Mouse (Mus musculus): Measurements from ENCODE around the gene Cxxc4.
"Not testable (repeated sequence)": the region's sequence is repeated elsewhere in the genome, so short reads cannot be mapped to it uniquely, and the experiment has no call there.

Cxxc4 gene

DNA sequence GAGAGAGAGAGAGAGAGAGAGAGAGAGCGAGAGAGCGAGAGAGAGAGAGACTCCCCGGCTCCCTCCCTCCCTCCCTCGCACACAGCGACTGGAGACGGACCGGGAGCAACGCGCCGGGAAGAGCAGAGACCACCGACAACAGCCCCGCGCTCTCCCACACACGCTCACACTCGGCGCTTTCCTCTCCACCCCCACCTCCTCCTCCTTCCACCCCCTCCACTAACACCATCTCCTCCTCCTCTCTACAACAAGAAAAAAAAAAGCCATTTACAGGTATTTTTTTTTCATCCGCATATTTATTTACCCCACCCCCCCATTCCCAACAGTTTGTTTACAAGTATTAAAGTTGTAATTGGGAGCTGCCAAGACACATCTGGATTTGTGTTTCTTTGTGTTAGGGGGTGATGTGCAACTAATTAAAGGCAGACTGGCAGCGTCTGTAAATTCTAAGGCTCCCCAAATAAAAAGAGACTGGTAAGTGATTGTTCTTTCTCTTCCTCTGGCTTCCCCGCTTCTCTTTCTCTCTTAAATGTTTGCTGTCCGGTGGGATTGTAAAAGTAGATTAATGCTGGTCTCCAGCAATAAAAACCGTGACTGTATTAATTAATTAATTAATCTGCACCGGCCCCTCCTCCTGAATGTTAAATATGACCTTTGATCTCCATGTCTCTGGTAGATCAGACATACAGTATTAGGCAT is at the start of gene Cxxc4:
Gene Cxxc4, plus strand, starts transcription at position 71 of the 699 bp plus-strand sequence.
- no peak for DNase-seq

DNA sequence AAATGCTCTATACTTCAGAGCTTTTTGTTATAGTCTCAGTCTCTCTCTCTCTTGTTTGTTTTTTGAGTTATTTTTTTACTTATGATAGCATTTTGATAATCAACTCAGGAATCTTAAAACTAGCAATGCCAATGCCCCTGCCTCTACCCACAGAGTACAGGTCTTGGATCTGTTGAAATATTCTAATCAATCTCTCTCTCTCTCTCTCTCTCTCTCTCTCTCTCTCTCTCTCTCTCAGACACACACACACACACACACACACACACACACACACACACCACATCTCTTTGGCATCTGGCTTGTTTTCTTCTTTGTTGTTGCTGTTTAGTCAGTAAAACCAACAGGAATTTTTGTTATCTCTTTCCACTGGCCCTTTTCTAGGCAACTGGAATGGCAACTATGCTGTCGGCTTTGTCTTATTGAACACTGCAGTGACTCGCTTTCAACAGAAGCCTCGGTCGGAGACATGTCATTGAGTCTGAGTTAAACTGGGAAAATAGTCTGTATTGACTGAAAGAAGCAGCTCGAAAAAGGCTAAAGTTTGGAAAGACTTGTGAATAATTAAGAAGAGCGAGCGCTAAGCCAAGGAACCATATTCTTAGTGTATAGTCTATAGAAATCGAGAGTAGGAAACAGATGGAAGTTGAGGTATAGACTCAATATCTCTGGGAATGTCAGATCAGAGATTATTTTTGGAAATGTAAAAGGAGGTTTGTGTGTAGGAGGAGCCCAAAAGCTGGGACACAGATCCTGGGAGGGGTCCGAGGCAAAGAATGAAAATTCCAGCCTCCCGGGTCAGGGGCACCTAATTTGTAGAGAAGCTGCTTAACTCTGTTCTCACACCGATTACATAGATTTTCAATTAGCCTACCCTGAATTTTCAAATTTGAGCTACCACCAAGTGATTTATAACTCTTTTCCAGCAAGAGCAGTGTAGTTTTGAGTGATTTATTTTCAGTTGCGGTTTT is 47.0 kb upstream of the Cxxc4 start:
- no peak for DNase-seq

DNA sequence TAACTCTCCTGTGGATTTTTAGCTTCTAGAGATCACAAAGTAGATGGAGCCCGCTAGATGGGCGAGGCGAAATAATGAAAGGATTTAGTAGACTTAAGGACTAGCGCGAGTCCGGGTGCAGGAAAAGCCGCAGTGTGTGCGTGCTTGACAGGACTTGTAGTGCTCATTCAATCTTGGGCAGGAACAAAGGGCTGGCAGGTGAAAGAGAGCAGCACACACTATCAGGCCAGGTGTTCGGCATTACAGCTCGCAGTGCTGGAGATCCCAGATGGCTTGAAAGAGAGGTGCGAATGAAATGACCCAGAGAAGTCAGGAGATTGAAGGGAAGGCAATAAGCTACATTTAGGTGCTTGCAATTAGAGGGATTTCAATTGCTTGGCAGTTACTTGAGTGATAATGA is 46.2 kb upstream of the Cxxc4 start:
- no peak for DNase-seq

DNA sequence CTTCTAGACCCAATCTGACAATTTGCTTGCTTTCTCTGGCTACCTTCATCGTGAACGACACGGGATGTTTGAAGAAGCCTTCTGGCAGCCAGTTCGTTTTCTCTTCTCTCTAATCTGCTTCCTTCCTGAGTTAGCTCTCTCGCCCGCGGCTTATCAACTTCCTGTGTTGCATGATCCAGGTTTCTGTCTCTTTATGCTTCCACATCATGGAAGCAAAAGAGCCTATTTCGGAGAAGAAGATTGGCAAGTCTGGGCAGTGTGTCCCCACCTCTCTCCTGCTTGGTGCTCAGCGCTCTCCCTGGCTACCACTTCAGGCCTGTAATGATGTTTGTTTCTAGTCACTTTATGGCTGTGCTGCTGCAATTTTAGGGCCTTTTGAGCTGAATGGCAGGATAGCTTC is 36.4 kb upstream of the Cxxc4 start:
- DNase-seq: no peak

DNA sequence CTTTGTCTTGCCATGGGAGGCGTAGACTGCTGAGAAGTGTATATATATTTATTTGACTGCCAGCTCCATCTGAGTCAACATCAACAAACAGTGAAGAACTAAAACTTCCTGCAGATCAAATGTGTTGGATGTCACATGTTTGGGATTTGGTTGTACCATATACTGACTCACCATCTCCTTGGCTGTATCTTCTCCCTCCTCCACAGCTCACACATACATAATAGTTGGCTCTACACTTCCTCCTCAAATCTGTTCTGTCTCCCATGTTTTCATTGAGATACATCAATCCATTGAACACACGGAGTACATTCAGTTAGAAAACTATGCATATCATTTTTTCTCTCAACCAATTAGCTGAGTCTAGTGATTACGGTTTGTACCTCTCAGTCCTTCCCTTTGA is 29.7 kb upstream of the Cxxc4 start:
- no peak for DNase-seq

DNA sequence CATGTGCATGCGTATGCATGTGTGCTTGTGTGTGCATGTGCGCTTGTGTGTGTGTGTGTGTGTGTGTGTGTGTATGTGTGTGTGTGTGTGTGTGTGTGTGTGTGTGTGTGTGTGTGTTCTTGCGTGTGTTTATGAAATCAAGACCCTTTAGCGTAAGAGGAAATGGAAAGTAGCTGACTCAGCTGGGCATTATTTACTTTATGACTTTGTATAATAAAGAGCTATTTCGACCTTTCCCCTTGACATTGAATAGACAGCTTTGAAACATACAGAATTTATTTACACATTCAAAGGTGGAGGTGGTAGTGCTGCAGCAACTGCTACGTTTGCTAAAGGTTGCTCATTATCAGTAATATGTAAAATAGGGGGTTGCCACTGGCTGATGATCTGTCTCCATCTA is 25.3 kb upstream of the Cxxc4 start:
- no peak for DNase-seq

DNA sequence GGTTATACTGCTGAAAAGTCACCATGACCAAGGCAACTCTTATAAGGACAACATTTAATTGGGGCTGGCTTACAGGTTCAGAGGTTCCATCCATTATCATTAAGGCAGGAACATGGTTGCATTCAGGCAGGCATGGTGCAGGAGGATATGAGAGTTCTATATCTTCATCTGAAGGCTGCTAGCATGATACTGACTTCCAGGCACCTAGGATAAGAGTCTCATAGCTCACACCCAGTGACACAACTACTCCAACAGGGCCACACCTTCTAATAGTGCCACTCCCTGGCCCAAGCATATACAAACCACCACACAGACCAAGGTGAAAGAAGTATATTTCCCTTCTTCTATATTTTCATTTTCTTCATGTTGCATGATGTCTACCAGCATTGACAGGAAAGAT is 16.4 kb upstream of the Cxxc4 start:
- DNase-seq: not testable (repeated sequence)

DNA sequence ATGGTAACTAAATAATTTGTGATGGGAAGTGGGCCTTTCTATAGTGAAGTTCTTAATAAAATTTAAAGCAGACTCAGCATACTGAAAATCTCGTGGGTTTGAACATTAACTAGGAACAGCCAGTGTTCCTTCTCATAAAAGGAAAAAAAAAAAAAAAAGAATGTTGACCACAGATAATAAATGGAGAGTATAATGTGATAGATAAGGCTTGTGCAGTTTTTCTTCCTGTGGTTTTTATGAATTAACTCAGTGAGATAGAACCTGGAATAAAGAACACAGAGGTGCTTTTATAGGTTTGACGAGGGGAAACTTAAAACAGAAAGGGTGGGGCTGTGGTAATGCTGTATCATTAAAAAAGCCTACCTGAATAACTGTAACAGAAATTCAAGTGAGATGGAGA is 15.3 kb upstream of the Cxxc4 start:
- DNase-seq: no peak

DNA sequence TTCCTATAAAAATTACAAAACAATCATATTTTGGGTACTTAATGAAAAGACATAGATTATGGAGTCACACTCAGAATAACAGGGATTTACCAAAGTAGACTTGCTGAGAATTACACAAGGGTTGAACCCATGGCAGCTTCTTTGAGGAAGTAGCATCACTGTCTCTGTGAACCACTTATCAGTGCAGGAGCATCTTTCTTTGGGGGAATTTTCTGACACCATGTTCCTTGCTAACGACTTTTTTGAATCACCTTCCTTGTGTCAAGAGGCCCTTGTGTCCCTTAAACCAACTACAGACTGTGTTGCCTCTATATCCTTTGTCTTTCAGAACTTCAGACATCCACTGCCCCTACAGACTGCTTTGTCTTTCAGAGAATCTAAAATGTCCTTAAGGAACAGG is 13.7 kb upstream of the Cxxc4 start:
- no peak for DNase-seq

DNA sequence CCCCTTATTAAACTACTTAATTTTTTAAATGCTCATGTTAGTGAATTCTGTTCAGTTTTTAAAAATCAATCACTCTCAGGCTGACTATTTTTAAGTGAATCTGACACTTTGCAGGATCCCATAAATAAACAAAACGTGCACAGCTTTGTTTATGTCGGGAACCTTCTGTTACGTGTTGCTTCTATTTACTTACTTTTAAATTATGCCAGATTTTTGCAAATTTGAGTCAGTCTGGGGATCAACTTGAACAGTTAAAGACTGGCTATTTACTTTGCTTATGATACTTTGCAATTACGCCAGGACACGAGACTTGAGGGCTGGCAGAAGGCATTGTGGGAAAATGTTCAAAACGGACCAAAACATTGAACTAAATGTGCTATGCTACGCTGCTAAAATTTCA is 12.3 kb upstream of the Cxxc4 start:
- no peak for DNase-seq

DNA sequence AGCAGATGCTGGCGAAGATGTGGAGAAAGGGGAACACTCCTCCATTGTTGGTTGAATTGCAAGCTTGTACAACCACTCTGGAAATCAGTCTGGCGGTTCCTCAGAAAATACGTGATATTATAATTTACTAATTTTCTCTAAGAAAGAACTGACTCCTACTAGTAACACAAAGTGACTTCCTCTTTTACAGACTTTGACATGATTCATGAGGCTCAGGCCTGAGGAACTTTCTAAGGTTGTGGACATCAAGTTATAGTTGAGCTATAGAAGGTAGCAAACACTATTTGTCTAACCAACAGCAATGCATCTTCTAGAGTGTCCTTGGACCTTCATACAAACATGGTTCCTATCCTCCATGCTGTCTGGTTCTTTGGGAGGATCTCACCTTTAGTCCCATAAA is 10.4 kb upstream of the Cxxc4 start:
- DNase-seq: no peak

DNA sequence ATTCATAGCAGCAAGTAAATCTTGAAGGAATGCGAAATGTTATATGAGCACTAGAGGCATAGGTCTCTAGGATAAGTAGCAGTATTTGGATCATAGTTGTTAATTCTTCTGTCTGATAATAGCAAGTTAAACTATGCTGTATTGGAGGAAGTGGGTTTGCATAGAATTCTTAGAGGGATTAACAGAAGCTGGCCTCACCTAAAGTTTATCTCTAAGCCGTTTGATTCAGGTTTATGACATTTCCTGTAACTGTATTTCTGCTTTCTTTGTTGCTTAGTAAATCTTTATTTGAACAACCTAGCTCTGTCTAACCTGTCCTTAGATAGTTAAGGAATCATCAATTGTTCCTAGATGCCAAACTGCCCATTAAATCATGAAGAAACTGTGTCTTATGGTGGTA is 3.5 kb upstream of the Cxxc4 start:
- DNase-seq: no peak

DNA sequence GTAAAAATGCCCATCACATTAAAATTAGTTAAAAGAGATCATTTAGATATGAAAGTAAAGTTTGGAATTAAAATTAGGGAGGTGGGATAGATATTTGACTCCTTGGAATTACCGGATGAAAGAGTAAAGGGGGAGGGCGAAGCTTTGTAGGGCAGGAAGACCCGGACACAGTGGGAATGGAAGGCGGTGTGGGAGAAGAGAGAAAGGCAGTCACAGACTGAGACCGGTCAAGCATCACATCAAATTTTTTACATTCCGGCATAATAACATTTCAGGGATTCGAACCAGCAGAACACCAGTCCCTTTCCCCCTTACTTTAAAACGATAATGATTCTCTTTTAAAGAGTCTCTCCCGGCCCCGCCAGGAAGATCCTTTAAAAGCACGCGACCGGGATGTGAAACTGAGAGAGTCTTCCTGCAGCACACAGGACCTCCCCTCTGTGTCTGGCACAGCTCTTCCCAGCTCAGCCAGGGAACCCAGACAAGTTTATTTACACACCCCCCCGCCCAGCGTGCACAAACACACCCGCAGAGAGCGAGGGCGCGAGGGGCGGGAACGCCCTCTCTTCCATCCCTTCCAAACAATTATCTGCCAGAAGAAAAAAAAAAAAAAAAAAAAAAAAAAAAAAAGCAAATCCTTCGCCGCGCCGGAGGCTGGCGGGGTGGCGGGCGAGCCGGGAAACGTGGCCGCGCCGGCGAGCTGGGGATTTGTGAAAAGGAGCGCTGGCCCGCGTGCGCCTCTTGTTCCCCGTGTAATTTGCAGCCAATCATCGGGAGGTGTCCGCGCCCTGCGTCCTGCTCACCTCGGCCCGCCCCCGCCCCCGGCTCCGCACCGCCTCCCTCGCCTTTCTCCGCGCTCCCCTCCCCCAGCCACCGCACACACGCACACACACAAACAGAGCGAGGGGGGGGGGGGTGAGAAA is 532 bp upstream of the Cxxc4 start:
- peak; percentile 82 to 89 for DNase-seq

DNA sequence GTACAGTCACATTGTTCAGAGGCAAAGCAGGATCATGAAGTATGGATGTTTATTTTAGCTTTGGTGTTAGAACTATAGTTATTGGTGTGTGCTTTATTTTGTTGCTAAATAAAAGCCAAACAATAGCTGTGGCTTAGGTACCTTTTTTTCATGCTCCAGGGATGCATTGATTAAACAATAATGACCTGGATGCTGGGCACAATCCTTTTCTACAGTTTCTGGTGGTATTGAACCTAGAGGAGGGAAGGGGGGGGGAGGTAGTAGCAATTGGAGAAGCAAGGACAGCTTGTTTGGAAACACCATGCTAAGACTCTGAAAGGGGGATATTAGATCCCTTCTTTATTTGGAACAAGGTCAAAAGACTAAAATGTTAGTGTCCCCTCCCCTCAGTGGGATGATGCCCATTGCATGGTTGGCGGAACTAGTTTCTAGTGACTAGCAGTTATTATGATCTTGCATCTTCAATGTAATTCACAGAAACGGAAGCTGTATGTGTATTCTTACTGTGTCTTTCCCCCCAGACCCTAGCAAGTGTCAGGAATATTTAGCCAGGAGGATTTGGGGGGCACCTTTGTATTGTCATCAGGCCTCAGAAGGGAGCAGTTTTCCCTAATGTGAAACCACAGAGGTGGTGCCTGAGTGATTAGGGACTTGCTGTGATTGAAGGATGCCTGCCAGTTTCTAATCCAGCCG is 975 bp downstream of the Cxxc4 start:
- DNase-seq: peak in 1 of 2 experiments; percentile 10

DNA sequence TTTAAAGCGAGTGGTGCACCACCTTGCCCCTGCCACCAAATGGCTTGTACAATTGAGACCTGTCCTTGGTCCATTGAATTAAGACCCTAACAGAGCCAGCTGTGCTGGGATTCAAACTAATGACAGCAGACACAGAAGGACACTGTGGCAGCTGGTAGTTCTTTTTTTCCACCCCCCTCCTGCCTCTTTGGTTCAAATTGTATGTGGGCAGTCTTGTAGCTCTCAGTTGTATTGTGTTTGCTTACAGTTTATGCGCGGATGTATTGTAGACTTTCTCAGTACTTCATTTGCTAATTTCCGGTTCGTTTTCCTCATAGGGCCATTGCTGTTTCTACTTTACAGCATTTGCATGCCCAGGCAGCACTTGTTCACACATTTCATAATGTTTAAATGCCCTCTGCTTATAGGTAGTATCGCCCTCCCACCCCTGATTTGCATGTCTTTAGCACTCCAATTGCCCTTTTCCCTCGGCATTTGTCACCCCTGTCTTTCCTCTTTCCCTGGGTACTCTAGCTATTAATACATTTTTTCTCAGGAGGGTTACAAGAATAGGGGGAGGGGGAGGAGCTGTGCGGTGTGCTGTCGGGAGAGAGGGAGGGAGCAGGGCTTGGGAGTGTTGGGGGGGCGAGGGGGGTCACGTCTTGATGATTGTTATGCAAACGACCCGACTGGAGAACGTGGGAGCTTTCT is 2.5 kb downstream of the Cxxc4 start:
- peak in 1 of 2 experiments; percentile 21 for DNase-seq

DNA sequence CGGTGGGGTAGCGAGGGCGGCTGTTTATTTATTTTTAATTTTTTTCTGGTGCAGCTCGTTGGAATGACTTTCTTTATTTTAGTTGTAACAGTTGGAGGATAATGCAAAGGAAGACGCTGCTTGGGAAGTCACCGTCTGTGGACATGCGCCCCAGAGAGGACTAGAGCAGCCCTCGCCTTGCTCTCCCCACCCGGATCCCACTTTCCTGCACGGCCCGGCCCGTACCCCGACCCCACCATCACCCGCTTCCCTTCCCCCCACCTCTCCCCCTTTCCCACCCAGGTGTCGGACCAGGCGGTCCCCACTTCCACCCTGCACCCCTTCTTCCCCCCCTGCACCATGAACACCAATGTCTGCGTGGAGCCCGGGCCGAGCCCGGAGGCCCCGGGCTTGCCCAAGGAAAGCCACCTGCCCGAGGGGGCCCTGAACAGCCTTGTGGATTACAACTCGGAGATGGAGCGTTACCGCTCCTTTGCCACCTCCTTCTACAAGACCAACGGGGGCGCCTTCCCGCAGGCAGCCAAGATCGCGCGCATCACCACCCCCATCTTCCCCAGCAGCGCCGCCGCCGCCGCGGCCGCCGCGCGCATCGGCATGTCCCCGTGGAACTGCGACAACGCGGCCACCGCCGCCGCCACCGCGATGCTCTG is 3.2 kb downstream of the Cxxc4 start:
- peak; percentile 71 to 72 for DNase-seq

DNA sequence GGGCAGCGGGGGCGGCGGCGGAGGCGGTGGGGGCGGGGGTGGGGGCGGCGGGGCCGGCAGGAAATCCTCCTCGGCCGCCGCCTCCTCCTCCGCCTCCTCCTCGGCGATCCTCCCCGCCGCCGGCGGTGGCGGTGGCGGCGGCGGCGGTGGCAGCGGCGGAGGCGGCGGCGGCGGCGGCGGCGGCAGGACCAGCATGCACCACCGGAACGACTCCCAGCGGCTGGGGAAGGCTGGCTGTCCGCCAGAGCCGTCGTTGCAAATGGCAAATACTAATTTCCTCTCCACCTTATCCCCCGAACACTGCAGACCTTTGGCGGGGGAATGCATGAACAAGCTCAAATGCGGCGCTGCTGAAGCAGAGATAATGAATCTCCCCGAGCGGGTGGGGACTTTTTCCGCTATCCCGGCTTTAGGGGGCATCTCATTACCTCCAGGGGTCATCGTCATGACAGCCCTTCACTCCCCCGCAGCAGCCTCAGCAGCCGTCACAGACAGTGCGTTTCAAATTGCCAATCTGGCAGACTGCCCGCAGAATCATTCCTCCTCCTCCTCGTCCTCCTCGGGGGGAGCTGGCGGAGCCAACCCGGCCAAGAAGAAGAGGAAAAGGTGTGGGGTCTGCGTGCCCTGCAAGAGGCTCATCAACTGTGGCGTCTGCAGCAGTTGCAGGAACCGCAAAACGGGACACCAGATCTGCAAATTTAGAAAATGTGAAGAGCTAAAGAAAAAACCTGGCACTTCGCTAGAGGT is 3.9 kb downstream of the Cxxc4 start:
- DNase-seq: peak; percentile 80 to 82

DNA sequence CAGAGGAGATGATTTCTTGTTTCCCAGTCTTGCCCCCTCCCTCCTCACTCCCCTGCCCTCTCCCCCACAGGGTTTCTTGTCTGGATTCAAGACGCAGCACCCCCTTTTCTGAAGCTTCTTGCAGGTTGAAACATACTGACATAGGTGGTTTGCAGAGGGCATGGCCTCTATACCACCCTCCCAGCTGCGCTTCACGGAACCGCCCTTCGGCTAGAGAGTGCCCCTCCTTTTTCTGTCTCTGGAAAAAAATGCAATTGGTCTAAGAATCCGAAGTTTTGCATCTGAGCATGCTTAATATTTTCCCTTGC is 4.4 kb downstream of the Cxxc4 start:
- DNase-seq: no peak

DNA sequence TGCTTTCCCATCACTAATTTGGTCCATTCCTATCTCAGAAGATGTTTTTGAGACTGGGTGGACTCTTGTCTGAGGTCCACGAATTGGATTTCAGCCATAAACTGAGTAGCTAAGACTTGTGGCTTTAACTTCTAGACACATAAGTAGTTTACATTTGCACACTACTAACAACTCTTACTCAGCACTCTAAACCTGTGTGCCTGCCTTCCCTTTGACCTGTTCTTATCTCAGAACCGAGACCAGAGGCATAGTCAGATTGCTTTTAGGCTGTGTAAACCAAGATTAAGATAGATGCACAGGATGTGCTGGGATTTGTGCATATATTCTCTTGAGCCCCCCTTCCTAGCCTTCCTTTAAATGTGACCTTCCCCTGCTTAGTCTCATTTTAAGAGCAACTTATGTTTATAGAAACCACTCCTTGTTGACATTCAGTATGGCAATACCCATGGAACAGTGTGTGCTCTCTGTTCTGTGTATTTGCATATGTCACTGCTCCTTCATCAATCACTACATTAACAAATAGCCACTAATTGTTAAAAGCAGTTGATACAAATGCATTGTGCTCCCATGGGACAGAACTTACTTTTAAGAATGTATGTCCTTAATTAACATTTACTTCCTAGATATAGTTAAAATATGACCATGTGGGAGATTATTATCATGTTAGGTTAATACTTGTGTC is 7.0 kb downstream of the Cxxc4 start:
- DNase-seq: no peak

DNA sequence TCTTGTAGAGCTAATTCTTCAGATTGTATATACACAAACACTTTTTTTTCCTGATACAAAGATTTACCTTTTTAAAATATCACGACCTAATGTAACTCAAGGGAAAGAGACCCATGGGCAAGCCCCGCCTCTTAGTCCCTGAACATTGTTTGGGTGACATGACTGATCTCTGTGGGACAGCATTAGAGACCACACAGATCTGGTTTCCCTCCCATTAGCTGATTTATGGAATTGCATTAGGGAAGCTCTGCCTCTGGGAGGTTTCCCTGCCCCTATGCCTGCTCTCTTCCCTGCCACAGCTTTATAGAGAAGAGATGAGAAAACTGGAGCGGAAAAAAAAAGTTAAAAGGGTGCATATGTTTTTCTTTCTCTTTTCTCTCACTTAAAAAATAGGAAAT is 7.6 kb downstream of the Cxxc4 start:
- DNase-seq: no peak
